Mouse (Mus musculus) liver, embryonic 14.5 days (tissue): ENCODE measurements at regions not wholly inside any gene's neighbourhood (a gene's known extent, or its start where the extent isn't known, plus 50 kb on each side); places are given as distances from the start of the nearest gene placed in this dataset.

Experiments
- CTCF ChIP-seq: IDR thresholded peaks from 2 replicates; pipeline ENCODE4 v1.5.1; 2016; ENCODE audit warnings: antibody characterized with exemption, low read depth, control low read depth
- EP300 ChIP-seq: IDR thresholded peaks from 2 replicates; pipeline ENCODE4 v1.6.1; 2016; ENCODE audit warnings: antibody characterized with exemption, low read depth

DNA sequence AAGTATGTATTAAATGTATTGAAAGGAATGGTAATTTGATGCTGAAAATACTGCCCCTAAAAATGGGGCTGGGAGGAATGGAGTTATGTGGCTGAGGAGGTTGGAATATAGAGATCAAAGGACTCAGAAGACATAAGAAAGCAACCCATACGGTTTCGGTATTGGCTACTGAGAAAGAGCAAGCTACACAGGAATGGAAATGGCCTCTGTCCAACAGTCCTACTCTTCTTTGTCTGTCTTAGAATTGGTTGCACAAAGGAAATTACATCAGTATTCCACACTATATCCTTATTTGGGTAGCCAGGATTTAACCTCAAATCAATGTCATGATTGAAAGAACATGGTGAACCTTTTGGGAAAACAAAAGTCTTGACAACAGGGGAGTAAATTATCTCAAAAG lies 399.0 kb upstream of the Nt5c1b start:
- TF ChIP-seq CTCF: no peak
- TF ChIP-seq EP300: no peak
